Mouse (Mus musculus) hindlimb bud, embryonic 11.5 days (tissue): Measurements from ENCODE around the gene Olfr633.
"Not testable (repeated sequence)": the region's sequence is repeated elsewhere in the genome, so short reads cannot be mapped to it uniquely, and the experiment has no call there.

Experiments used
- DNase-seq: peaks from one replicate; pipeline ENCODE4 v3.0.0-alpha.2; 2012; ENCODE audit warnings: low read depth, low spot score; ENCODE audit errors: extremely low spot score

Olfr633 gene

GRCm38 (mm10) chr7:103944137-103944536 is at the start of gene Olfr633:
Gene Olfr633 (plus strand): TSS chr7:103944437.
- DNase-seq: no peak

GRCm38 (mm10) chr7:103903187-103903586 is 41.0 kb upstream of the Olfr633 start, which contains the start of gene Olfr65:
Gene Olfr65 (plus strand): TSS chr7:103903487.
- no peak for DNase-seq

- DNase-seq: no peak
Observed at GRCm38 (mm10) chr7:103910047-103910446, 34.2 kb upstream of the Olfr633 start.

- DNase-seq: no peak
Observed at GRCm38 (mm10) chr7:103912969-103913511, 31.2 kb upstream of the Olfr633 start.

GRCm38 (mm10) chr7:103915338-103915737 is 28.9 kb upstream of the Olfr633 start:
- no peak for DNase-seq

- DNase-seq: no peak
Observed at GRCm38 (mm10) chr7:103928525-103928924, 15.7 kb upstream of the Olfr633 start, which contains the start of gene Olfr631. Gene Olfr631 (plus strand): TSS chr7:103928825.

- no peak for DNase-seq
Observed at GRCm38 (mm10) chr7:103934264-103934663, 10.0 kb upstream of the Olfr633 start, which contains the start of gene Olfr632. Gene Olfr632 (plus strand): TSS chr7:103934347.

- DNase-seq: peak; percentile 37
Observed at GRCm38 (mm10) chr7:103942730-103943129, 1.5 kb upstream of the Olfr633 start.

- DNase-seq: not testable (repeated sequence)
Observed at GRCm38 (mm10) chr7:103966873-103967272, 22.6 kb downstream of the Olfr633 start.

GRCm38 (mm10) chr7:103970852-103971251 is 26.6 kb downstream of the Olfr633 start, which contains the start of gene Olfr635:
Gene Olfr635 (plus strand): TSS chr7:103971152.
- DNase-seq: no peak

GRCm38 (mm10) chr7:103971782-103972181 is 27.5 kb downstream of the Olfr633 start:
- DNase-seq: no peak

GRCm38 (mm10) chr7:103998446-103998845 is 54.2 kb downstream of the Olfr633 start, which contains the start of gene Olfr638:
Gene Olfr638 (plus strand): TSS chr7:103998746.
- no peak for DNase-seq
